Mouse (Mus musculus) erythroid progenitor cell, adult 5-6 weeks (primary cell): ENCODE measurements around the gene Tomm20. TPM values are rescaled to one million over a fixed set of nuclear protein-coding genes. Genes with fewer than 3 reads are reported as not detected.
"Not testable (repeated sequence)": the region's sequence is repeated elsewhere in the genome, so short reads cannot be mapped to it uniquely, and the experiment has no call there.

ENCODE experiments used
- ATAC-seq: replicated peaks from 2 replicates; pipeline ENCODE4 v1.8.0; 2016; ENCODE audit warnings: moderate number of reproducible peaks, mild to moderate bottlenecking, moderate TSS enrichment, inconsistent platforms; ENCODE audit not compliant: poor library complexity, low FRiP score, severe bottlenecking
- total RNA-seq, 2 experiments: library from RNA; stranded (forward) in 1 of 2; stranded (reverse) in 1 of 2; fragments of 150-400 nt in 1 of 2; fragments of 186-747, 209-891 nt in 1 of 2; gene quantifications; 2 replicates each; pipeline versions ENCODE4 v1.2.3 to v1.2.4; 2015 to 2017; ENCODE audit warnings: low replicate concordance in 2 of 2

Gene Tomm20
- total RNA-seq, 2 experiments from 2014 or later: 16.3 to 43.8 TPM

- ATAC-seq: no peak
Measured at GRCm38 (mm10) chr8:126920845-126921244, 24.8 kb downstream of the Tomm20 start.

- no peak for ATAC-seq
Measured at GRCm38 (mm10) chr8:126920386-126920785, 25.3 kb downstream of the Tomm20 start.

GRCm38 (mm10) chr8:126919703-126920102, 25.9 kb downstream of the Tomm20 start:
- no peak for ATAC-seq

GRCm38 (mm10) chr8:126919255-126919654, 26.4 kb downstream of the Tomm20 start:
- ATAC-seq: no peak

GRCm38 (mm10) chr8:126918356-126918755, 27.3 kb downstream of the Tomm20 start:
- no peak for ATAC-seq

- ATAC-seq: no peak
Measured at GRCm38 (mm10) chr8:126917179-126917905, 28.3 kb downstream of the Tomm20 start.

- ATAC-seq: no peak
Measured at GRCm38 (mm10) chr8:126916611-126917010, 29.0 kb downstream of the Tomm20 start.

GRCm38 (mm10) chr8:126914609-126915375, 30.9 kb downstream of the Tomm20 start:
- ATAC-seq: no peak

GRCm38 (mm10) chr8:126914107-126914490, 31.5 kb downstream of the Tomm20 start:
- not testable (repeated sequence) for ATAC-seq

- no peak for ATAC-seq
Measured at GRCm38 (mm10) chr8:126913241-126914106, 32.2 kb downstream of the Tomm20 start.

- no peak for ATAC-seq
Measured at GRCm38 (mm10) chr8:126909371-126909802, 36.3 kb downstream of the Tomm20 start.

GRCm38 (mm10) chr8:126908805-126909204, 36.8 kb downstream of the Tomm20 start:
- ATAC-seq: no peak

- ATAC-seq: no peak
Measured at GRCm38 (mm10) chr8:126907968-126908367, 37.7 kb downstream of the Tomm20 start.

GRCm38 (mm10) chr8:126907374-126907773, 38.3 kb downstream of the Tomm20 start:
- ATAC-seq: no peak

- ATAC-seq: no peak
Measured at GRCm38 (mm10) chr8:126905387-126905786, 40.3 kb downstream of the Tomm20 start.

- no peak for ATAC-seq
Measured at GRCm38 (mm10) chr8:126903927-126904326, 41.7 kb downstream of the Tomm20 start.

GRCm38 (mm10) chr8:126903224-126903895, 42.3 kb downstream of the Tomm20 start:
- ATAC-seq: no peak

GRCm38 (mm10) chr8:126901612-126902011, 44.0 kb downstream of the Tomm20 start:
- ATAC-seq: no peak

GRCm38 (mm10) chr8:126901049-126901448, 44.6 kb downstream of the Tomm20 start:
- no peak for ATAC-seq

- 0 out of 2 replicates have a peak, but pooled peaks have one; percentile 39 for ATAC-seq
Measured at GRCm38 (mm10) chr8:126895133-126895532, 50.5 kb downstream of the Tomm20 start.
